Comparison of ENCODE assay signal across 10 mouse cellular contexts in the genomic region with DNA sequence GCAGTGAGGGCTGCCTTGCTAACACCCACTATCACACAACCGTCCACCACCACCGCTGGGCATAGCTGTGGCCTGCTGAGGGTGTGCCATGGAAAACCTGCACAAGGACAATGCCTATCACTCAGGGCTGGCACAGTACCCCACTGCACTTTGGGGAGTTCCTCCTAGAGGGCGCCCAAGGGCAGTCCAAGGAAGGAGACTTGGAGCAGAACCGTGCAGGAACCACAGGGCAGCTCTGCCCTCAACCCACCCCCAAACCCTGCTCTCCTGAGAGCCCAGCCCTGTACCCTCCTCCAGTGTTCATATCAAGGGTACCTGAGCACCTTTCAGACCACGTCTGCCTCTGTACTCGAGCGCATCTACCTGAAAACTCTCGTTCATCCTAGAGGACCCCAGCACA. TPM values are rescaled to one million over a fixed set of nuclear protein-coding genes. Genes with fewer than 3 reads are reported as not detected.
DNase-seq lines count a peak whose midpoint lies in the region; ATAC-seq and TF ChIP-seq lines count a peak whose summit lies in the region.
"Had no signal": no experiment of that assay in that cellular context is flagged by ENCODE, and none has a peak within 500 bp of the region (broad histone marks: within the 10 kb centered on the region; RNA-seq: fewer than 3 reads in every experiment).

No protein-coding gene starts in this region.

- H3K27me3 ChIP-seq in testis, adult 2 months (ENCODE audit: control insufficient read depth, insufficient read depth, low read length): no peaks in the 10 kb centered on the region
- no peaks in the 10 kb centered on the region for H3K27me3 ChIP-seq in midbrain, postnatal 0 days (ENCODE audit: insufficient read depth, low read length)

- peaks cover 5% of the 10 kb centered on the region for H3K4me1 ChIP-seq in testis, adult 2 months (ENCODE audit: control insufficient read depth, insufficient read depth, low read length)
- peaks cover 6% of the 10 kb centered on the region for H3K4me1 ChIP-seq in embryonic fibroblast, embryonic 13.5 days (ENCODE audit: control insufficient read depth, insufficient read depth, low read length)
- no peaks in the 10 kb centered on the region for H3K4me1 ChIP-seq in midbrain, postnatal 0 days (ENCODE audit: insufficient read depth, low read length)
- H3K4me1 ChIP-seq: megakaryocyte, embryonic 14.5 days had no signal

- no peak overlapping the region for H3K27ac ChIP-seq in testis, adult 2 months (ENCODE audit: control insufficient read depth, insufficient read depth, low read depth, low read length)
- no peak overlapping the region for H3K27ac ChIP-seq in embryonic fibroblast, embryonic 13.5 days (ENCODE audit: insufficient read depth, low read length)
- H3K27ac ChIP-seq in left cerebral cortex, adult 2 months: no peak overlapping the region
- no peak overlapping the region for H3K27ac ChIP-seq in midbrain, postnatal 0 days (ENCODE audit: low read depth, low read length)

- no peak overlapping the region for H3K4me2 ChIP-seq in midbrain, postnatal 0 days (ENCODE audit: low read depth, low read length, poor library complexity, severe bottlenecking)

- H3K36me3 ChIP-seq in testis, adult 2 months (ENCODE audit: control insufficient read depth, insufficient read depth, low read length): no peaks in the 10 kb centered on the region
- H3K36me3 ChIP-seq in midbrain, postnatal 0 days (ENCODE audit: insufficient read depth, low read length): no peaks in the 10 kb centered on the region

- intact Hi-C loops in left cerebral cortex, adult 2 months (cut with DNase I): no loop called here

- no peak for TF ChIP-seq POLR2A in testis, adult 2 months (IDR thresholded peaks at IDR 0.05; ENCODE audit: control insufficient read depth, low read depth, low read length)
- TF ChIP-seq POLR2A in embryonic fibroblast, embryonic 13.5 days (IDR thresholded peaks at IDR 0.05; ENCODE audit: low read depth, low read length): no peak

- no peak for DNase-seq in testis, postnatal 14 days (ENCODE audit: low spot score)
- DNase-seq in brain, adult 2 months (ENCODE audit: low read depth, low spot score): peak; percentile 67
- peak; percentile 32 for DNase-seq in induced T-regulatory cell, adult 2 months (ENCODE audit: low read depth)
- peak; percentile 72 to 76 for DNase-seq in left cerebral cortex, adult 2 months (ENCODE audit: extremely low spot score in 1 of 2, low spot score in 2 of 2)
- DNase-seq in midbrain, postnatal 0 days (ENCODE audit: low spot score): peak; percentile 50
- no peak for DNase-seq in yolk sac, embryonic 10.5 days (ENCODE audit: low spot score)

- H3K9ac ChIP-seq in midbrain, postnatal 0 days (replicated peaks; ENCODE audit: low read length, poor library complexity, severe bottlenecking): no peak overlapping the region

- TF ChIP-seq CTCF in testis, adult 2 months (IDR thresholded peaks at IDR 0.05; ENCODE audit: control insufficient read depth, insufficient read depth, insufficient replicate concordance, low read depth, low read length): peak; percentile 51; the same call in 1 of the 2 replicates
- peak; percentile 33; the same call in 1 of the 2 replicates for TF ChIP-seq CTCF in embryonic fibroblast, embryonic 13.5 days (IDR thresholded peaks at IDR 0.05; ENCODE audit: borderline replicate concordance, insufficient read depth, low read length)
- peak; percentile 70 for TF ChIP-seq CTCF in left cerebral cortex, adult 2 months (IDR thresholded peaks at IDR 0.05)
- peak; percentile 57 for TF ChIP-seq CTCF in midbrain, postnatal 0 days (IDR thresholded peaks at IDR 0.05)

- ATAC-seq in midbrain, postnatal 0 days (ENCODE audit: low FRiP score): no peak

- no peaks in the 10 kb centered on the region for H3K9me3 ChIP-seq in midbrain, postnatal 0 days (ENCODE audit: low read length)
- H3K9me3 ChIP-seq: megakaryocyte, embryonic 14.5 days had no signal

- H3K4me3 ChIP-seq in testis, adult 2 months (ENCODE audit: control insufficient read depth, low read depth, low read length): no peak overlapping the region
- no peak overlapping the region for H3K4me3 ChIP-seq in embryonic fibroblast, embryonic 13.5 days (ENCODE audit: insufficient read depth, low read length)
- H3K4me3 ChIP-seq in left cerebral cortex, adult 2 months: no peak overlapping the region
- no peak overlapping the region for H3K4me3 ChIP-seq in midbrain, postnatal 0 days (ENCODE audit: low read depth, low read length)
- H3K4me3 ChIP-seq: erythroblast, embryonic 14.5 days; megakaryocyte, embryonic 14.5 days had no signal

- 44% methylated on average over 8 of the region's 8 CpGs for WGBS in midbrain, postnatal 0 days

RNA-seq across cellular contexts. Expression of a gene that starts 11.9 kb away (rescaled TPM):
- 11.6 and 14.2 TPM in 2 replicates for polyA plus RNA-seq in testis, adult 2 months (2012; rRNA removed)
- polyA plus RNA-seq in embryonic fibroblast, embryonic 13.5 days (2011; ENCODE audit: insufficient read length, low read depth, missing spikeins): 22.9 and 25.5 TPM in 2 replicates
- total RNA-seq in left cerebral cortex, adult 2 months (2021): 100 to 1,000 TPM; 110 to 114 TPM
- total RNA-seq in midbrain, postnatal 0 days (2014; rRNA removed): 36.4 and 38.6 TPM in 2 replicates
- 25.5 and 25.8 TPM in 2 replicates for polyA plus RNA-seq in midbrain, postnatal 0 days (2015; fragmentation: Nextera tagmentation; extraction: Ambion mirVana)
- polyA plus RNA-seq: erythroblast, embryonic 14.5 days had no signal

Comparison
In these comparisons a context has a peak if more than half of its experiments do, and no peak if none do; other contexts are left out.
1. DNase-seq: peak in brain, adult 2 months (single experiment), induced T-regulatory cell, adult 2 months (single experiment), left cerebral cortex, adult 2 months (2 of 2) and midbrain, postnatal 0 days (single experiment); none in testis, postnatal 14 days (single experiment) and yolk sac, embryonic 10.5 days (single experiment).
2. Peak in every context shown above with its lines, with median percentiles within 50 percentile points of each other: CTCF ChIP-seq.